Mouse (Mus musculus) neural tube, embryonic 12.5 days (tissue): ENCODE data around the gene Ube2f. TPM values are rescaled to one million over a fixed set of nuclear protein-coding genes. Genes with fewer than 3 reads are reported as not detected.

Experiments used
- polyA plus RNA-seq: library from polyadenylated mRNA; unstranded; fragments of >200 nt; fragmentation: Nextera tagmentation; extraction: Ambion mirVana; gene quantifications from 2 replicates; pipeline ENCODE4 v1.2.1, GENCODE M21; 2016

Gene Ube2f
- polyA plus RNA-seq, 1 experiment from 2014 or later = 71.4 TPM

Other genes with a start within 250 kb of the Ube2f start
- 0.38 and 1.5 TPM in 2 replicates for gene Rbm44, start 105.2 kb upstream of the Ube2f start, polyA plus RNA-seq
- 0.31 and 0.44 TPM in 2 replicates for gene Ramp1, start 70.5 kb upstream of the Ube2f start, polyA plus RNA-seq
- gene Scly, start 48.0 kb downstream of the Ube2f start, polyA plus RNA-seq = 12.8 and 16.1 TPM in 2 replicates
- gene Espnl, start 71.8 kb downstream of the Ube2f start, polyA plus RNA-seq = 0.13 TPM in 2 replicates
- 0.39 and 0.55 TPM in 2 replicates for gene Klhl30, start 100.7 kb downstream of the Ube2f start, polyA plus RNA-seq
- gene Erfe, start 116.1 kb downstream of the Ube2f start, polyA plus RNA-seq = 0.19 and 0.33 TPM in 2 replicates
- 148 and 153 TPM in 2 replicates for gene Ilkap, start 148.5 kb downstream of the Ube2f start, polyA plus RNA-seq
- 360 and 364 TPM in 2 replicates for gene Hes6, start 163.7 kb downstream of the Ube2f start, polyA plus RNA-seq
- 2.8 and 3.6 TPM in 2 replicates for gene Per2, start 209.0 kb downstream of the Ube2f start, polyA plus RNA-seq
- 11.5 and 13.9 TPM in 2 replicates for gene Traf3ip1, start 244.3 kb downstream of the Ube2f start, polyA plus RNA-seq